Mouse (Mus musculus): ENCODE data around the gene Dpm2. TPM values are rescaled to one million over a fixed set of nuclear protein-coding genes. Genes with fewer than 3 reads are reported as not detected.

Dpm2 gene
- total RNA-seq, 2 experiments from 2014 or later = 35.3 to 82.8 TPM

GRCm38 (mm10) chr2:32546951-32547350 lies 23.7 kb upstream of the Dpm2 start:
- no peak for ATAC-seq (ENCODE audit: poor library complexity, severe bottlenecking)

GRCm38 (mm10) chr2:32547380-32547779 lies 23.3 kb upstream of the Dpm2 start:
- no peak for ATAC-seq (ENCODE audit: poor library complexity, severe bottlenecking)

GRCm38 (mm10) chr2:32547964-32548739 lies 22.5 kb upstream of the Dpm2 start:
- ATAC-seq (ENCODE audit: poor library complexity, severe bottlenecking) = peak; percentile 51

- ATAC-seq (ENCODE audit: poor library complexity, severe bottlenecking) = no peak
Measured at GRCm38 (mm10) chr2:32549171-32549570, 21.5 kb upstream of the Dpm2 start.

- ATAC-seq (ENCODE audit: poor library complexity, severe bottlenecking) = no peak
Measured at GRCm38 (mm10) chr2:32549764-32550163, 20.9 kb upstream of the Dpm2 start.

GRCm38 (mm10) chr2:32551236-32551635 lies 19.4 kb upstream of the Dpm2 start:
- ATAC-seq (ENCODE audit: poor library complexity, severe bottlenecking) = no peak

GRCm38 (mm10) chr2:32553592-32554148 lies 17.0 kb upstream of the Dpm2 start:
- ATAC-seq (ENCODE audit: poor library complexity, severe bottlenecking) = no peak

- ATAC-seq (ENCODE audit: poor library complexity, severe bottlenecking) = no peak
Measured at GRCm38 (mm10) chr2:32555484-32555883, 15.2 kb upstream of the Dpm2 start.

- ATAC-seq (ENCODE audit: poor library complexity, severe bottlenecking) = no peak
Measured at GRCm38 (mm10) chr2:32556019-32556418, 14.6 kb upstream of the Dpm2 start.

GRCm38 (mm10) chr2:32559570-32559969 lies 11.1 kb upstream of the Dpm2 start:
- no peak for ATAC-seq (ENCODE audit: poor library complexity, severe bottlenecking)

- peak; percentile 56 for ATAC-seq (ENCODE audit: poor library complexity, severe bottlenecking)
Measured at GRCm38 (mm10) chr2:32566536-32567063, 4.1 kb upstream of the Dpm2 start.

GRCm38 (mm10) chr2:32568149-32568548 lies 2.5 kb upstream of the Dpm2 start:
- ATAC-seq (ENCODE audit: poor library complexity, severe bottlenecking) = no peak

GRCm38 (mm10) chr2:32568941-32569340 lies 1.7 kb upstream of the Dpm2 start:
- no peak for ATAC-seq (ENCODE audit: poor library complexity, severe bottlenecking)

GRCm38 (mm10) chr2:32572196-32572595 lies 1.5 kb downstream of the Dpm2 start:
- ATAC-seq (ENCODE audit: poor library complexity, severe bottlenecking) = no peak

GRCm38 (mm10) chr2:32574497-32574896 lies 3.8 kb downstream of the Dpm2 start, which contains the start of gene Pip5kl1:
Gene Pip5kl1 (plus strand): TSS chr2:32574797.
- ATAC-seq (ENCODE audit: poor library complexity, severe bottlenecking) = no peak

- peak; percentile 38; the same call in 1 of the 2 replicates for ATAC-seq (ENCODE audit: poor library complexity, severe bottlenecking)
Measured at GRCm38 (mm10) chr2:32574901-32575585, 4.4 kb downstream of the Dpm2 start.

GRCm38 (mm10) chr2:32575586-32576160 lies 5.0 kb downstream of the Dpm2 start, which contains the start of gene 9430097D07Rik:
Gene 9430097D07Rik (minus strand): TSS chr2:32575684.
- ATAC-seq (ENCODE audit: poor library complexity, severe bottlenecking) = no peak

GRCm38 (mm10) chr2:32576532-32576931 lies 5.9 kb downstream of the Dpm2 start:
- no peak for ATAC-seq (ENCODE audit: poor library complexity, severe bottlenecking)

GRCm38 (mm10) chr2:32578146-32579046 lies 7.7 kb downstream of the Dpm2 start:
- ATAC-seq (ENCODE audit: poor library complexity, severe bottlenecking) = no peak

GRCm38 (mm10) chr2:32581450-32582095 lies 10.9 kb downstream of the Dpm2 start:
- no peak for ATAC-seq (ENCODE audit: poor library complexity, severe bottlenecking)
